Mouse (Mus musculus) adrenal gland, adult 2 months (tissue): ENCODE measurements at regions not wholly inside any gene's neighbourhood (a gene's known extent, or its start where the extent isn't known, plus 50 kb on each side); places are given as distances from the start of the nearest gene placed in this dataset.

Source experiments
- DNase-seq: peaks from one replicate; pipeline ENCODE4 v3.0.0; 2021
- microRNA-seq, 2 experiments: library from miRNA; unstranded; fragments of <30 nt; microRNA quantifications; one replicate each; pipeline ENCODE4 v1.2.0; 2021

GRCm38 (mm10) chr19:49741239-49741638 is 937.2 kb downstream of the Sorcs1 start:
- no peak for DNase-seq

- DNase-seq = peak; percentile 1
Measured at GRCm38 (mm10) chr19:49739483-49740175, 938.8 kb downstream of the Sorcs1 start.

- DNase-seq = no peak
Measured at GRCm38 (mm10) chr19:49697659-49698058, 980.8 kb downstream of the Sorcs1 start.

- DNase-seq = no peak
Measured at GRCm38 (mm10) chr19:49685588-49686281, 992.7 kb downstream of the Sorcs1 start.

GRCm38 (mm10) chr19:49681204-49681603 is 997.2 kb downstream of the Sorcs1 start:
- no peak for DNase-seq

- no peak for DNase-seq
Measured at GRCm38 (mm10) chr19:49680006-49680405, 998.4 kb downstream of the Sorcs1 start.

- no peak for DNase-seq
Measured at GRCm38 (mm10) chr19:49675931-49676330, 1002.5 kb downstream of the Sorcs1 start.

- no peak for DNase-seq
Measured at GRCm38 (mm10) chr19:49629963-49630362, 1048.5 kb downstream of the Sorcs1 start.

GRCm38 (mm10) chr19:49619920-49620319 is 1058.5 kb downstream of the Sorcs1 start:
- DNase-seq = no peak

- DNase-seq = no peak
Measured at GRCm38 (mm10) chr19:49615071-49615470, 1063.4 kb downstream of the Sorcs1 start.

Small RNAs in the stretch of these regions (microRNA-seq; reads per million reads assigned to microRNA genes)
- gene Gm27935 = 0 reads per million in 2 experiments
